Mouse (Mus musculus): ENCODE measurements around the gene Cabp7. TPM values are rescaled to one million over a fixed set of nuclear protein-coding genes. Genes with fewer than 3 reads are reported as not detected.

The Cabp7 gene
- total and polyA plus RNA-seq, 3 experiments, result 0.51 TPM; not detected in 2

- Histone ChIP-seq H3K9me3 (replicated peaks; ENCODE audit: low read length) (no peaks in the 10 kb centered on the region), H3K36me3 (replicated peaks in 1 of 2; ENCODE audit: control insufficient read depth in 1 of 2, insufficient read depth in 1 of 2, low read length in 1 of 2) (peaks cover 66 to 98% of the 10 kb centered on the region in 2 experiments), H3K27me3 (replicated peaks) (no peaks in the 10 kb centered on the region), H3K4me1 (ENCODE audit: control insufficient read depth in 1 of 2, insufficient read depth in 2 of 2) (0 out of 4 replicates have a peak, but pooled peaks cover 0 to 3% of the 10 kb centered on the region in 2 experiments), H3K9ac (ENCODE audit: insufficient read depth, low read depth) (no peak overlapping the region), H3K79me2 (replicated peaks; ENCODE audit: control insufficient read depth, extremely low read depth, insufficient read depth, poor library complexity, severe bottlenecking) (no peaks in the 10 kb centered on the region), H3K27ac (ENCODE audit: insufficient read depth, low read depth) (no peak overlapping the region), H3K4me3 (replicated peaks in 1 of 3; ENCODE audit: low read depth in 2 of 3, low read length in 2 of 3, poor library complexity in 1 of 3) (no peak overlapping the region), H3K4me2 (ENCODE audit: insufficient read depth, low read depth, poor library complexity, severe bottlenecking) (no peak overlapping the region)
- no peak for TF ChIP-seq POLR2A (IDR thresholded peaks at IDR 0.05; ENCODE audit: low read depth, low read length)
- TF ChIP-seq CHD1 (IDR thresholded peaks at IDR 0.05; ENCODE audit: low read depth, low read length), result no peak
- TF ChIP-seq RCOR1 (conservative IDR thresholded peaks at IDR 0.05; ENCODE audit: low read depth, low read length), result no peak
- no peak for TF ChIP-seq ETS1 (conservative IDR thresholded peaks at IDR 0.05; ENCODE audit: low read depth, low read length)
- TF ChIP-seq JUN (IDR thresholded peaks at IDR 0.05; ENCODE audit: insufficient read depth, low read depth, low read length), result no peak
- TF ChIP-seq MEF2A (IDR thresholded peaks at IDR 0.05; ENCODE audit: borderline replicate concordance, low read depth, low read length), result no peak
- TF ChIP-seq CTCF (conservative IDR thresholded peaks at IDR 0.05 in 1 of 2, IDR thresholded peaks at IDR 0.05 in 1 of 2; ENCODE audit: low read depth in 2 of 2, low read length in 2 of 2), result no peak
- TF ChIP-seq IRF4 (IDR thresholded peaks at IDR 0.05; ENCODE audit: low read depth, low read length), result no peak
- TF ChIP-seq ZKSCAN1 (IDR thresholded peaks at IDR 0.05; ENCODE audit: borderline replicate concordance, low read depth, low read length), result no peak
- TF ChIP-seq SIN3A (IDR thresholded peaks at IDR 0.05; ENCODE audit: low read length), result no peak
- TF ChIP-seq ZMIZ1 (IDR thresholded peaks at IDR 0.05; ENCODE audit: low read depth, low read length), result no peak
- TF ChIP-seq NELFE (IDR thresholded peaks at IDR 0.05; ENCODE audit: low read depth, low read length), result no peak
- no peak for TF ChIP-seq RAD21 (IDR thresholded peaks at IDR 0.05; ENCODE audit: low read depth, low read length)
- in situ Hi-C loops (cut with MboI; ENCODE audit: low pct_ligation_motif_present, low pct_unique_long_range_greater_than_20kb, low sequenced_read_pairs) (no loop called here), dilution Hi-C loops (cut with MboI; ENCODE audit: extremely low pct_ligation_motif_present, extremely low pct_unique_long_range_greater_than_20kb, low sequenced_read_pairs) (no loop called here)
- DNase-seq (ENCODE audit: extremely low read depth), result no peak
These were observed 38.1 kb upstream of the Cabp7 start for GRCm38 (mm10) chr11:4784629-4785142.

- H3K4me2 ChIP-seq (ENCODE audit: insufficient read depth, low read depth, poor library complexity, severe bottlenecking), result no peak overlapping the region
- H3K9ac ChIP-seq (ENCODE audit: insufficient read depth, low read depth), result no peak overlapping the region
- 0 out of 4 replicates have a peak, but pooled peaks cover 0 to 3% of the 10 kb centered on the region in 2 experiments for H3K4me1 ChIP-seq (ENCODE audit: control insufficient read depth in 1 of 2, insufficient read depth in 2 of 2)
- H3K4me3 ChIP-seq (replicated peaks in 1 of 3; ENCODE audit: low read depth in 2 of 3, low read length in 2 of 3, poor library complexity in 1 of 3), result no peak overlapping the region
- H3K36me3 ChIP-seq (replicated peaks in 1 of 2; ENCODE audit: control insufficient read depth in 1 of 2, insufficient read depth in 1 of 2, low read length in 1 of 2), result peaks cover 65 to 98% of the 10 kb centered on the region in 2 experiments
- dilution Hi-C loops (cut with MboI; ENCODE audit: extremely low pct_ligation_motif_present, extremely low pct_unique_long_range_greater_than_20kb, low sequenced_read_pairs), result no loop called here
- no peaks in the 10 kb centered on the region for H3K79me2 ChIP-seq (replicated peaks; ENCODE audit: control insufficient read depth, extremely low read depth, insufficient read depth, poor library complexity, severe bottlenecking)
- H3K27ac ChIP-seq (ENCODE audit: insufficient read depth, low read depth), result no peak overlapping the region
- TF ChIP-seq SIN3A (IDR thresholded peaks at IDR 0.05; ENCODE audit: low read length) (no peak), JUND (conservative IDR thresholded peaks at IDR 0.05; ENCODE audit: low read depth, low read length) (no peak), NELFE (IDR thresholded peaks at IDR 0.05; ENCODE audit: low read depth, low read length) (no peak), UBTF (IDR thresholded peaks at IDR 0.05; ENCODE audit: low read depth, low read length) (no peak), RAD21 (IDR thresholded peaks at IDR 0.05; ENCODE audit: low read depth, low read length) (no peak), EP300 (IDR thresholded peaks at IDR 0.05; ENCODE audit: low read length) (no peak), BHLHE40 (IDR thresholded peaks at IDR 0.05; ENCODE audit: low read depth, low read length) (no peak), KAT2A (IDR thresholded peaks at IDR 0.05; ENCODE audit: insufficient replicate concordance, low read length) (no peak), ZNF384 (IDR thresholded peaks at IDR 0.05; ENCODE audit: low read depth, low read length) (no peak), ETS1 (conservative IDR thresholded peaks at IDR 0.05; ENCODE audit: low read depth, low read length) (no peak), USF1 (IDR thresholded peaks at IDR 0.05; ENCODE audit: low read depth, low read length) (no peak), POLR2AphosphoS2 (IDR thresholded peaks at IDR 0.05; ENCODE audit: low read depth, low read length) (no peak), CHD1 (IDR thresholded peaks at IDR 0.05; ENCODE audit: low read depth, low read length) (no peak), ZKSCAN1 (IDR thresholded peaks at IDR 0.05; ENCODE audit: borderline replicate concordance, low read depth, low read length) (no peak), MEF2A (IDR thresholded peaks at IDR 0.05; ENCODE audit: borderline replicate concordance, low read depth, low read length) (no peak), PAX5 (IDR thresholded peaks at IDR 0.05; ENCODE audit: low read length) (no peak), CTCF (conservative IDR thresholded peaks at IDR 0.05 in 1 of 2, IDR thresholded peaks at IDR 0.05 in 1 of 2; ENCODE audit: low read depth in 2 of 2, low read length in 2 of 2) (no peak), TCF12 (IDR thresholded peaks at IDR 0.05; ENCODE audit: low read depth, low read length) (no peak), USF2 (conservative IDR thresholded peaks at IDR 0.05; ENCODE audit: low read depth, low read length) (no peak), RCOR1 (conservative IDR thresholded peaks at IDR 0.05; ENCODE audit: low read depth, low read length) (no peak)
- no peak for DNase-seq (ENCODE audit: extremely low read depth)
- no peaks in the 10 kb centered on the region for H3K27me3 ChIP-seq (replicated peaks)
- in situ Hi-C loops (cut with MboI; ENCODE audit: low pct_ligation_motif_present, low pct_unique_long_range_greater_than_20kb, low sequenced_read_pairs), result no loop called here
- no peaks in the 10 kb centered on the region for H3K9me3 ChIP-seq (replicated peaks; ENCODE audit: low read length)
These were observed 36.5 kb upstream of the Cabp7 start for GRCm38 (mm10) chr11:4783116-4783515.
